Mouse (Mus musculus) A20 (cell line): ENCODE results near the gene Skint9.
"Not testable (repeated sequence)": the region's sequence is repeated elsewhere in the genome, so short reads cannot be mapped to it uniquely, and the experiment has no call there.

ENCODE experiments used
- DNase-seq: peaks from one replicate; pipeline ENCODE4 v3.0.0-alpha.2; 2011; ENCODE audit warnings: low read depth, low spot score

Skint9 gene

GRCm38 (mm10) chr4:112433885-112434284, at the start of gene Skint9:
Gene Skint9, minus strand, starts transcription at chr4:112433985.
- DNase-seq: no peak

GRCm38 (mm10) chr4:112432685-112433084, 1.1 kb downstream of the Skint9 start:
- no peak for DNase-seq

DNA sequence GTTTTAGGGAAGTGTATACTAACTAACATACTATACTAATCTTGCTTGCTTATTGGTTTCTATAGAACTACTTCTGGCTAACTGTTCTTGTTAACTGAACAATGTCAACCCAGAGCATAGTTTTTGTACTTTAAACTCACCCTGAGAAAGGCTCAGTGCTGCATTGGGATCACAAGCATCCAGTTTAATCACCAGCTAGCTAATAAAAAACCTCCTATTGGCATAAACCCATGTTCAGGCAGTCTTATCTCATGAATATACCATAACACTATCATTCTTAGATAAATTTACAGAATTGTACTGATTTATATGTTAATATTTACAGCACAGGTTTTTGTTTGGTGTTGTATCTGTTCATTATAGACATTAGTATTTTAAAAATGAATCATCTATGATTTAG, 1.6 kb downstream of the Skint9 start:
- DNase-seq: no peak

DNA sequence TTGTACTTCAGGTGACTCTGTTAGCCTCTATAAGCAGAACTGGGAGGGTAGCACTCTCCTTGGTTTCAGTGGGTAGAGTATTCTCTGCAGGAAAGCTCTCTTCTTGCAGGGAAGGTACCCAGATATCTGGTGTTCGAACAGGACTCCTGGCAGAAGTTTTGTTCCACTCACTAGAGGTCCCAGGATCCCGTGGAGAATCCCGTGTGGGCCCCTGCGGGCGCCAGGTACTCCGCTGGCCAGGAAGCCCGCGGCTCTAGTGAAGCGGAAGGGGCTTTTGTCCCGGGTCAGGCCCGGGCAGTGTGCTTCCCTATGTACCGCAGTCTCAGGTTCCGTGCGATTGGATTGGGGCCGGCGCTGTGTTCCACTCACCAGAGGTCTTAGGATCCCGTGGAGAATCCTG, 84.7 kb downstream of the Skint9 start:
- not testable (repeated sequence) for DNase-seq
